Mouse (Mus musculus) lung, postnatal 0 days (tissue): Measurements from ENCODE around the gene Fam155a. TPM values are rescaled to one million over a fixed set of nuclear protein-coding genes. Genes with fewer than 3 reads are reported as not detected.

ENCODE experiments used
- ATAC-seq: fragments of 200-750 bp; cut with Nextera tagmentation; 2 replicates; pipeline ENCODE4 v1.8.0; 2017; ENCODE audit warnings: moderate library complexity
- DNase-seq: peaks from one replicate; pipeline ENCODE4 v3.0.0-alpha.2; 2016; ENCODE audit warnings: low spot score
- H3K27ac ChIP-seq: fragments of 300-500 bp; sonication (generic); 2 replicates; pipeline ENCODE4 v1.5.1; 2014; ENCODE audit warnings: antibody characterized with exemption, mild to moderate bottlenecking, low read length, mixed read lengths
- H3K27me3 ChIP-seq: fragments of 300-500 bp; sonication (generic); replicated peaks from 2 replicates; pipeline ENCODE4 v1.6.1; 2014; ENCODE audit warnings: low read length, mixed read lengths; ENCODE audit not compliant: insufficient read depth
- H3K36me3 ChIP-seq: fragments of 300-500 bp; sonication (generic); 2 replicates; pipeline ENCODE4 v1.6.1; 2014; ENCODE audit warnings: low read length, mixed read lengths; ENCODE audit not compliant: insufficient read depth
- H3K4me1 ChIP-seq: fragments of 300-500 bp; sonication (generic); 2 replicates; pipeline ENCODE4 v1.6.1; 2014; ENCODE audit warnings: antibody characterized with exemption, low read depth, low read length, mixed read lengths; ENCODE audit not compliant: insufficient read depth
- H3K4me2 ChIP-seq: fragments of 300-500 bp; sonication (generic); replicated peaks from 2 replicates; pipeline ENCODE4 v1.6.1; 2014; ENCODE audit warnings: low read depth, mild to moderate bottlenecking, low read length, moderate library complexity, mixed read lengths
- H3K4me3 ChIP-seq: fragments of 300-500 bp; sonication (generic); 2 replicates; pipeline ENCODE4 v1.5.1; 2014; ENCODE audit warnings: low read depth, low read length
- H3K9ac ChIP-seq: fragments of 300-500 bp; sonication (generic); replicated peaks from 2 replicates; pipeline ENCODE4 v1.6.1; 2014; ENCODE audit warnings: low read depth, mild to moderate bottlenecking
- H3K9me3 ChIP-seq: fragments of 300-500 bp; sonication (generic); 2 replicates; pipeline ENCODE4 v1.6.1; 2016; ENCODE audit warnings: low read length, mixed read lengths
- CTCF ChIP-seq: IDR thresholded peaks from 2 replicates; pipeline ENCODE4 v1.5.1; 2016; ENCODE audit warnings: antibody characterized with exemption, mild to moderate bottlenecking
- EP300 ChIP-seq: IDR thresholded peaks from 2 replicates; pipeline ENCODE4 v1.6.1; 2016; ENCODE audit warnings: antibody characterized with exemption, mild to moderate bottlenecking, control low read depth
- WGBS: fragments of 180-500 bp; shearing (Covaris S2); extraction: QIAGEN DNeasy Blood & Tissue Kit; methylation state at CpG from one replicate; pipeline ENCODE4 v1.1.7; 2014; 5-methylcytosine and 5-hydroxymethylcytosine counted together
- polyA plus RNA-seq: library from polyadenylated mRNA; unstranded; fragments of >200 nt; fragmentation: Nextera tagmentation; extraction: Ambion mirVana; gene quantifications from 2 replicates; pipeline ENCODE4 v1.2.1, GENCODE M21; 2015

The Fam155a gene
- polyA plus RNA-seq, 1 experiment from 2014 or later: 0.11 TPM

- H3K27ac ChIP-seq: no peak overlapping the region
- H3K9me3 ChIP-seq: no peaks in the 10 kb centered on the region
- no peak for TF ChIP-seq CTCF
- TF ChIP-seq EP300: no peak
- H3K4me1 ChIP-seq: no peaks in the 10 kb centered on the region
- no peak overlapping the region for H3K4me3 ChIP-seq
- no peaks in the 10 kb centered on the region for H3K27me3 ChIP-seq
- no peak for DNase-seq
- 55% methylated on average over 5 of the region's 5 CpGs for WGBS
- H3K36me3 ChIP-seq: no peaks in the 10 kb centered on the region
- H3K4me2 ChIP-seq: no peak overlapping the region
- H3K9ac ChIP-seq: no peak overlapping the region
- no peak for ATAC-seq
Measured at GRCm38 (mm10) chr8:9408480-9408879, 362.5 kb downstream of the Fam155a start.

GRCm38 (mm10) chr8:9406204-9406603 lies 364.8 kb downstream of the Fam155a start:
- DNase-seq (no peak), ATAC-seq (no peak)
- Histone ChIP-seq H3K27ac (no peak overlapping the region), H3K9ac (no peak overlapping the region), H3K36me3 (no peaks in the 10 kb centered on the region), H3K4me3 (no peak overlapping the region), H3K4me2 (no peak overlapping the region), H3K4me1 (no peaks in the 10 kb centered on the region), H3K27me3 (no peaks in the 10 kb centered on the region), H3K9me3 (no peaks in the 10 kb centered on the region)
- TF ChIP-seq EP300: no peak
- no peak for TF ChIP-seq CTCF
- WGBS: 80% methylated on average over 6 of the region's 6 CpGs

- no peaks in the 10 kb centered on the region for H3K9me3 ChIP-seq
- WGBS: 27% methylated on average over 3 of the region's 3 CpGs
- no peak for DNase-seq
- no peaks in the 10 kb centered on the region for H3K27me3 ChIP-seq
- H3K4me1 ChIP-seq: no peaks in the 10 kb centered on the region
- TF ChIP-seq EP300 (no peak), CTCF (no peak)
- no peaks in the 10 kb centered on the region for H3K36me3 ChIP-seq
- ATAC-seq: no peak
- H3K9ac ChIP-seq: no peak overlapping the region
- no peak overlapping the region for H3K27ac ChIP-seq
- no peak overlapping the region for H3K4me3 ChIP-seq
- no peak overlapping the region for H3K4me2 ChIP-seq
Measured at GRCm38 (mm10) chr8:9404651-9405050, 366.3 kb downstream of the Fam155a start.

- ATAC-seq: no peak
Measured at GRCm38 (mm10) chr8:9402393-9402792, 368.6 kb downstream of the Fam155a start.

GRCm38 (mm10) chr8:9398606-9399263 lies 372.2 kb downstream of the Fam155a start:
- DNase-seq: no peak
- 86% methylated on average over 3 of the region's 3 CpGs for WGBS
- H3K9ac ChIP-seq: no peak overlapping the region
- no peak for ATAC-seq
- H3K9me3 ChIP-seq: no peaks in the 10 kb centered on the region
- no peaks in the 10 kb centered on the region for H3K4me1 ChIP-seq
- no peaks in the 10 kb centered on the region for H3K27me3 ChIP-seq
- no peak overlapping the region for H3K4me3 ChIP-seq
- no peaks in the 10 kb centered on the region for H3K36me3 ChIP-seq
- no peak overlapping the region for H3K27ac ChIP-seq
- TF ChIP-seq EP300 (no peak), CTCF (no peak)
- no peak overlapping the region for H3K4me2 ChIP-seq

More at GRCm38 (mm10) chr8:9402393-9402792, 368.6 kb downstream of the Fam155a start:
- H3K9ac ChIP-seq: no peak overlapping the region
- no peaks in the 10 kb centered on the region for H3K9me3 ChIP-seq
- WGBS: 40% methylated on average over 4 of the region's 4 CpGs
- no peaks in the 10 kb centered on the region for H3K4me1 ChIP-seq
- no peak for DNase-seq
- no peak overlapping the region for H3K4me2 ChIP-seq
- no peak for TF ChIP-seq EP300
- no peak for TF ChIP-seq CTCF
- H3K27me3 ChIP-seq: no peaks in the 10 kb centered on the region
- H3K36me3 ChIP-seq: no peaks in the 10 kb centered on the region
- H3K4me3 ChIP-seq: no peak overlapping the region
- H3K27ac ChIP-seq: no peak overlapping the region

- TF ChIP-seq CTCF (no peak), EP300 (no peak)
Measured at GRCm38 (mm10) chr8:9398040-9398439, 372.9 kb downstream of the Fam155a start.

More at GRCm38 (mm10) chr8:9398040-9398439, 372.9 kb downstream of the Fam155a start:
- WGBS: 61% methylated on average over 6 of the region's 6 CpGs
- Histone ChIP-seq H3K4me3 (no peak overlapping the region), H3K36me3 (no peaks in the 10 kb centered on the region), H3K4me1 (no peaks in the 10 kb centered on the region), H3K27ac (no peak overlapping the region), H3K9me3 (no peaks in the 10 kb centered on the region), H3K9ac (no peak overlapping the region), H3K27me3 (no peaks in the 10 kb centered on the region), H3K4me2 (no peak overlapping the region)
- no peak for DNase-seq
- ATAC-seq: no peak
